Mouse (Mus musculus): ENCODE results near the gene Tmem115. TPM values are rescaled to one million over a fixed set of nuclear protein-coding genes. Genes with fewer than 3 reads are reported as not detected.
"Not testable (repeated sequence)": the region's sequence is repeated elsewhere in the genome, so short reads cannot be mapped to it uniquely, and the experiment has no call there.

Gene Tmem115
- total RNA-seq, 2 experiments from 2014 or later, result 22.7 to 26.8 TPM

DNA sequence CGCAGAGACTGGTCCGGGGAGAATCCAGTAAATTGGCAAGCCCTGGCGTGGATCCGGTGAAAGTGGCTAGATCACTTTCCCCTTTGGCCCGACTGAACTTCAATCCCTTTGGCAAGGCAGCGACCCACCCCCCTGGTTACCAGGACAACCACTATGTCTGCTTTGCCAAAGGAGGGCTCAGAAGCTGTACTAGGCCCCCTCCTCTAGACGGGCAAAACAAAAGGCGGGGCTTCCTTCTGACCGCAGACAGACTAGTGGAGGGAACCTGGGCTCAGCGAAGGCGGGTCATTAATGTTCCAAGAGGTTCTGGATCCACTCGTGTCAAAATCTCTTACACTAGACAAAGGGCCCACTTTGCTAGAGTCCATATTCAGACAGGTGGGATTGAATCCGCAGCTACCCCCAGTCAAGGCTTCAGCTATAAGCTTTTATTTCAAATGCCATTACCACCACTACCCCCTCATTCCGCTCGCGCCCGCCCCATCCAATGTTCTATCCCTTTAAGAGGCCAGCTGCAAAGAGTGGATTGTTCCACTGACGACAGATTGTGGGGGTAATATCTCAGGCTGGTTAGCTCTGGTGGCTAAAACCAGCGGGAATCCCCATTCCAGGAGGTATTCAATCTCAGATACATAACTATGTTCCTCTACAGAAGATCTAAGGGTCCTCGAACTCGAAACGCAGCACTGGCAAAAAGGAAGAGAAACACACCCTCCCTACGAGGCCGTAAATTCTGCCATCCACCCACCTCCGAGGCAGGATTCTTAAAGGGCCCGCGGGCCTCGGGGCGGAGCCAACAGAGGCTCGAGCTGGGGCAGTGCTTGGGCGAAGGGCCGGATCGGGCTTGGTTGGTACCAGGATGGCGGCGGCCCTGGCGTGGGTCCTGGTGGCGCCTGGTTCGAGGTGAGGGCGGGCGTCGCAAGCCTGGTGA lies 34.9 kb downstream of the Tmem115 start:
- DNase-seq, result peak; percentile 83 to 90
- intact Hi-C loops (cut with DNase I), result loop anchor here (1.0 to 5.0 kb wide), 2 partner anchors 12 to 64 kb away; partner anchors contain the start of gene Hyal3

DNA sequence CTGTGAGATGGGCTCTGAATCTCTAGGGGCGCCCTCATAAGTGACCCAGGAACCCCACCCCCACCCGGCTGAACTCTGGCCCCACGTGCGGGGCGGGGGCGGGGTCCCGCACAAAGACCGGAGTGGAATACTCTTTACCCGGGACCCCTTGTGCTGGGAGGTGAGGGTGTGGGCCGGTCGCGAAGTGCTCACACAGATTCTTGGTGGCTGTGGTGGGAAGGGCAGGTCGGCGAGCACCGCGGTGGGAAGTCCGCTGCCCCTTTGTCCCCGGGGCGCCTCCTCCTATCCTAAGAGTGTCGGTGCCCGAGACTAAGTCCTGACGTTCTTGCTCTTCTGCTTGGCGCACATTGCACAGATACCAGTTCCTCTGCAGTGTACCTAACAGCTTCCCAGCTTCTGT lies 35.5 kb downstream of the Tmem115 start:
- intact Hi-C loops (cut with DNase I), result loop anchor here (1.0 to 5.0 kb wide), 2 partner anchors 11 to 63 kb away; partner anchors contain the start of gene Hyal3

DNA sequence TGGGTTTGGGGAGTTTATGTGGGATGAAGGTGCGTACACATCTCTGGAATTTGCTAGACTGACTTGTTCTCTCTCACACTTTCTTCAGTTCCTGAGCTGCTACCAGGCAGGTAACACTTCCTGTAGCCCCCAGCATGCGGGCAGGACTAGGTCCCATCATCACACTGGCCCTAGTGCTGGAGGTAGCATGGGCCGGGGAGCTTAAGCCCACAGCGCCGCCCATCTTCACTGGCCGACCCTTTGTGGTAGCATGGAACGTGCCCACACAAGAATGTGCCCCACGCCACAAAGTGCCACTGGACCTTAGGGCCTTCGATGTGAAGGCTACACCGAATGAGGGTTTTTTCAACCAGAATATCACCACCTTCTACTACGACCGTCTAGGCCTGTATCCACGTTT lies 36.3 kb downstream of the Tmem115 start:
- DNase-seq, result no peak
- intact Hi-C loops (cut with DNase I), result no loop called here

More for the DNA sequence above, 35.5 kb downstream of the Tmem115 start:
- no peak for DNase-seq

DNA sequence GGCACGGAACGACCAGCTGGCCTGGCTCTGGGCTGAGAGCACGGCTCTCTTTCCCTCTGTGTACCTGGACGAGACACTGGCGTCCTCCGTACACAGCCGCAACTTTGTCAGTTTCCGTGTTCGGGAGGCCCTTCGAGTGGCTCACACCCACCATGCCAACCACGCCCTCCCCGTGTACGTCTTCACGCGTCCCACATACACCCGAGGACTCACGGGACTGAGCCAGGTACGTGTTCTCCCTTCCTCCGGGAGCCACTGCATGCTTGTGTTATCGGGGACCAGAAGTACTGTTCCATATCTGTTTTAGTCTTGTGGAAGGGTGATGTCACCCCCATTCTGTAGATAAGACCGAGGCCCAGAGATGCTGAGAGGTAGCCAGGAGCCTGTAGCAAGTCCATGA lies 37.1 kb downstream of the Tmem115 start:
- intact Hi-C loops (cut with DNase I), result no loop called here
- no peak for DNase-seq

DNA sequence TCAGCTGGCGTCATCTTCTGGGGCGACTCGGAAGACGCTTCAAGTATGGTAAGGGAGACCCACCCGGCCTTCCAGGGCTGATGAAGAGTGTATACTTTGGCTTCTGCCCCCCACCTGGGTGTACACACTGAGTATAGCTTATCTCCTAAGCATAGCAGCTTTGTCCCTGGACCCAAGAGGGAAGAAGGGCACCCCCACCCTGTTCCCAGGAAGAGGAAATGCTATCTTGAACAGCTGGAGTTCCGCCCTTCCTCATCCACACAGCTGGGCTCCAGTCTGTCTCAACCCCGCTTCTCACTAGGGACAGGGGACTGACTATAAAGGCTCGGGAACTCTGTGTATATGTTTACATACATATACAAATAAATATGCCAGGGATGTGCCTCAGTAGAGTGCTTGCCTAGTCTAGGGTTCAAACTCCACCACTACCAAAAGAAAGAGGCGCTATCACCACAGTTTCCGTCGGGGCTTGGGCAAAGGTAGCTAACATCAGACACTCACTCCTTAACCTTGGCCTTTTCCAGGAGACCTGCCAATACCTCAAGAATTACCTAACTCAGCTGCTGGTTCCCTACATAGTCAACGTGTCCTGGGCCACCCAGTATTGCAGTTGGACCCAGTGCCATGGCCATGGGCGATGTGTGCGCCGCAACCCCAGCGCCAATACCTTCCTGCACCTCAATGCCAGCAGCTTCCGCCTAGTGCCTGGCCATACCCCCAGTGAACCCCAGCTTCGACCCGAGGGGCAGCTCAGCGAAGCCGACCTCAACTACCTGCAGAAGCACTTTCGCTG lies 38.0 kb downstream of the Tmem115 start:
- intact Hi-C loops (cut with DNase I), result no loop called here
- DNase-seq, result peak in 1 of 2 experiments; percentile 49

DNA sequence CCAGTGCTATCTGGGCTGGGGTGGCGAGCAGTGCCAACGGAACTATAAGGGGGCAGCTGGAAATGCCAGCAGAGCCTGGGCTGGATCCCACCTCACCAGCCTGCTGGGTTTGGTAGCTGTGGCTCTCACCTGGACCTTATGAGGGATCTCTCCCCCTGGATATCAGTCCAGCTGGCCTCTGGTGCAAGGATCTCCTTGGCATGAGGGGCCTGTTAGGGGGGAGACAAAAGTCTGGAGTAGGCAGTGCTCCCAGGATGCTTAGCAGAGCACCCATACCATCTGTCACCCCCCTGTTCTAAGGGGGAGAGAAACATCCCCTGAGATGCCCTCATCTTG lies 38.5 kb downstream of the Tmem115 start:
- no peak for DNase-seq
- intact Hi-C loops (cut with DNase I), result no loop called here

DNA sequence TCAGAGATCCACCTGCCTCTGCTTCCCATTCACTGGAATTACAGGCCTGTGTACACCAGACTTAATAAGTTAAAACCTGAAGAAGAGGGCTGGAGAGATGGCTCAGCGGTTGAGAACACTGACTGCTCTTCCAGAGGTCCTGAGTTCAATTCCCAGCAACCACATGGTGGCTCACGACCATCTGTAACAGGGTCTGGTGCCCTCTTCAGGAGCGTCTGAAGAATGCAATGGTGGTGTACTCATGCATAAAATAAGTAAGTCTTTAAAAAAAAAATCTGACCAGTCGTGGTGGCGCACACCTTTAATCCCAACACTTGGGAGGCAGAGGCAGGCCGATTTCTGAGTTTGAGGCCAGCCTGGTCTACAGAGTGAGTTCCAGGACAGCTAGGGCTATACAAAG lies 40.0 kb downstream of the Tmem115 start:
- intact Hi-C loops (cut with DNase I); DNase-seq: not testable (repeated sequence)

DNA sequence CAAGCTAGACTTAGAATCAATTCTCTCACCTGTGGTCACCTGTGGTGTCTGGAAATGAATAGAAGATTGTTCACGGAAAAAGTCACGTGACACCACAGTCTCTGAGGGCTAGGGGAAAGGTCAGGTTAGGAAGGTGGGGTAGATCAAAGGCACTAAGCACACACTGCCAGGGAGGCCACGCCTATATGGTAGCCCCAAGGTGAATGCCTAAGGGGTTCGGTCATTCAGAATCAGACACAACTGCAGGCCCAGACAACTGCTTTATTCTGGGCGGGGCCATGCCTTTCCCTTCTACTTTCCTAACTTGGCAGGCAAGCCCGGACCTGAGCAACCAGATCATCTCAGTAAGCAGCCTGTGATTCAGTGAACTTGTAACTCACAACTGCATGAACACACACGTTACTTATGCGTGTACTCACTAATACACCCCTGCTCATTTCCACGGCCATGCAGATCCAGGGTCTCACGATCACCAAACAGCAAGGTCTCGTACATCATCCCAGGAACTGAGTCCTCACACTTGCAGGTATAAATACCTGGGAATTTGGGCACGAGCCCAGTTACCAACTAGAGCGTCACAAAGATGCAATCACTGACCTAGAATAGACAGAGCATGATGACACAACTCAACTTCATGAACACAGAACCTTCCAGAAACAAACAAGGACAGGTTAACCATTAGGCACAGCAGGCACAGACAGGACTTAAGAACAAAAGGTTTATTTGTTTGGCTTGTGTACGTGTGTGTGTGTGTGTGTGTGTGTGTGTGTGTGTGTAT lies 42.0 kb downstream of the Tmem115 start:
- intact Hi-C loops (cut with DNase I), result no loop called here
- DNase-seq, result no peak

DNA sequence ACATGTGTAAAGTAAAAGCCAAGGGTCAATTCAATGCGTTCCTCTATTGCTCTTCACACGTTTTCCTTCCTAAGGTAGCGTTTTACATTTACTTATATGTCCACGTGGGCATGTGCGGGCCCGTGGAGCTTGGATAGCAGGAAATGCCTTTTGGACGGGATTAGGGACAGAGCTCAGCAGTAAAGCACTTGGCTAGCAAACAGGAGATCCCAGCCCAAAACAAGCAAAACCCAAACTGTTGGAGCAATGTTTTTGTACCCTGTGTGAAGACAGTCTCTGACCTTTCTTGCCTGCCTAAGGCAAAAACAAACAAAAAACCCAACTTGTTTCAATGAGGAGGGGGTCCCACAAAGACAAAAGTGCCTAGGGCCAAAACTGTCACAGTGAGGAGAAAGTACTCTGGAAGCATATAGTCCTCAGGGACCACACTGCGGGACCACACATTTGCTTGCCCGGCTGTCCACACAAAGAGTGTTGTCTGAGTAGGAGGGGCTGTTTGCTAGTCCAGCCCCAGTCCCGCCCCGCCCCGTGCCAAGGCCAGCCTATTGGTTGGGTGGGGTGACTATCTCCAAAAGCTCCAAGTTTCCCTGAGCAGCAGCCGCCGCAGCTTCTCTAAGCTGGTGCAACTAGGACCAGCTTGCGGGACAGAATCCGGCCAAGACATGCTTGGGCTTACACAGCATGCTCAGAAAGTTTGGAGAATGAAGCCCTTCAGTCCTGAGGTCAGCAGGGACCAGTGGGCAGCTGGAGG lies 42.8 kb downstream of the Tmem115 start, which contains the start of gene Hyal1:
Hyal1 (plus strand) TSS at position 571 of the 751 bp plus-strand sequence.
- intact Hi-C loops (cut with DNase I), result no loop called here
- peak; percentile 76 to 79 for DNase-seq

DNA sequence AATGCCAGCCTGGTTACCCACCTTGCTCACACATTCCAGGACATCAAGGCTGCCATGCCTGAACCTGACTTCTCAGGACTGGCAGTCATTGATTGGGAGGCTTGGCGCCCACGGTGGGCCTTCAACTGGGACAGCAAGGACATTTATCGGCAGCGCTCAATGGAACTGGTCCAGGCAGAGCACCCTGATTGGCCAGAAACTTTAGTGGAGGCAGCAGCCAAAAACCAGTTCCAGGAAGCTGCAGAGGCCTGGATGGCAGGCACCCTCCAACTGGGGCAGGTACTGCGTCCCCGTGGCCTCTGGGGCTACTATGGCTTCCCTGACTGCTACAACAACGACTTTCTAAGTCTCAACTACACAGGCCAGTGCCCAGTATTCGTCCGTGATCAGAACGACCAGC lies 44.1 kb downstream of the Tmem115 start:
- intact Hi-C loops (cut with DNase I), result no loop called here
- DNase-seq, result no peak

DNA sequence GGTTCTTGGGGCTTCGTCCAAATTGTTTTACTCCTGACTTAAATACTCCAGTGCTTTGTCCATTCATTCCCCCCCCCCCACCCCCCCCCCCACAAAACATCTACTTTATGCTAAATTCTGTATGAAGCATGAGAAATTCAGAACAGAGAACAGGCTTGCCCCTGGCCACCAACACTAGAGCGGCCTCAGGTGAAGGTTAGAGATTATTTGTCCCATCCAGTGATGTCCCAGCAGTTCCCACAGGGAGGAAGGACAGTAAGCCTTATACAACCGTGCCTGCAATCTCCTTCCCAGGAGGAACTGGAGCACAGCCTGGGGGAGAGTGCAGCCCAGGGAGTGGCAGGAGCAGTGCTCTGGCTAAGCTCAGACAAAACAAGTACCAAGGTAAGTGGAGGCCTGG lies 44.8 kb downstream of the Tmem115 start, which contains the start of gene Naa80:
Naa80 (plus strand) TSS at position 301 of the 400 bp plus-strand sequence.
- intact Hi-C loops (cut with DNase I), result no loop called here
- DNase-seq, result no peak

DNA sequence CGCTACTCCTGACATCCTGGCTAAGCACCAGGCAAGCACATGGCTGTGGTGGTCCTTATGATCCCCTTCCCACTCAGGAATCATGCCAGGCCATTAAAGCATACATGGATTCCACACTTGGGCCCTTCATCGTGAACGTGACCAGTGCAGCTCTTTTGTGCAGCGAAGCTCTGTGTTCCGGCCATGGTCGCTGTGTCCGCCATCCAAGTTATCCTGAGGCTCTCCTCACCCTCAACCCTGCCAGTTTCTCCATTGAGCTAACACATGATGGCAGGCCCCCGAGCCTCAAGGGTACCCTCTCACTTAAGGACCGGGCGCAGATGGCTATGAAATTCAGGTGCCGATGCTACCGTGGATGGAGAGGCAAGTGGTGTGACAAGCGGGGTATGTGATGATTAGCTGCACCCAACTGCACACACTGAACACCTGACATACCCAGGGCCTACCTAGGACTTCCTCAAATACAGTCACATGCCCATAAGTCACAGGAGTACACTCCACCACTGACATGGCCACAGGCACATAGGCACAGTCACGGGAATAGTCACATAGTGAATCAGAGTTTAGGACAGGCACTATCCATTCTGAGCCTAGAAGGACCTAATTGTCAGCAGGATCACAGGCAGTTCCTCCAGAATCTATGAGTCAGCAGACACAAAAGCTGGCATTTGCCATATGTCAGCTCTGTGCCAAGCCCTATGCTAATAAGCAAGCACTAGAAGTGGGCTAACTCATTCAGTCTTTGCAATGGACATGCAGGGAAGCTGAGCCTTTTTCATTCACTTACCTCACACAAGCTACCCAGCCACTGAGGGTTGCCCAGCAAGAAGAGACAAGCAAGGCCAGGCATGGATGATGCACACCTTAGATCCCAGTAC lies 45.5 kb downstream of the Tmem115 start:
- no peak for DNase-seq
- intact Hi-C loops (cut with DNase I), result no loop called here

DNA sequence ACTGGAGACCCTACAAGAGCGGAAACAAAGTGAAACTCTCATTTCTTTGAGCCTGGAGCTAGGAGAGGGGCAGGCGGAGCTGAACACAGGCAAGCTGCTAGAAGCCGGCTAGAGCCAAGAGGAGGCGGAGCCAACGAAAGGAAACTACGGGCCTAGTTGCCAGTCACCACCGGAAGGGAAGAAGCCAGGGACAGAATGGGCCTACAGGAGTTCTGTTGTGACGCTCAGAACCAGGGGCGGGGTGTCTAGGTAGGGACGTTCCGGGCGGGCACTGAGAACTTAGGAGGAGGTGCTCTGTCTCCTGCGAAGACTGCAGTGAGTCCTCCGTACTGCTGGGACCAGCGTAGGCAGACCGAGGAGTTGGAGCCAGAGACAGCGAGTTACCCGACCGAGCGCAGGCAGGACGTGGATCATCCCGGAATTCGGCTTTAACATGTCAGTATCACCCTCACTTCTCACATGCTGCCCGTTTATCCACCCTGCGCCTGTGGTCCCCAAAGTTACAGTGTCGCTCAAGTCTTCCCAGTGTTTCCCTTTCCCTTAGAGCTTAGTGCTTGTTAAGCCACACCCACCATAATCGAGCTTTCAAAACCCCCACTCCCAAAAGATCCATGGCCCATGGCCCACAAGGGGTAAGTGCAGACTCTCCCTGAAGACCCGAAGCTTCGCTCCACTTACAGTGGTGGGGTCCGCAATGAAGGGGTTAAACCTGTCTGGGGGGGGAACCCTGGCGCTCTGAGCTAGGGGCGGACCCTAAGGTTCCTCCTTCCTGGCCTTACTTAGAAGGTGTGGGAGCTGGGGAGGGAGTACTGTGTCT lies 47.0 kb downstream of the Tmem115 start, which contains the start of gene Hyal3:
Hyal3 (plus strand) TSS at position 318 of the 817 bp plus-strand sequence.
- peak; percentile 87 for DNase-seq

DNA sequence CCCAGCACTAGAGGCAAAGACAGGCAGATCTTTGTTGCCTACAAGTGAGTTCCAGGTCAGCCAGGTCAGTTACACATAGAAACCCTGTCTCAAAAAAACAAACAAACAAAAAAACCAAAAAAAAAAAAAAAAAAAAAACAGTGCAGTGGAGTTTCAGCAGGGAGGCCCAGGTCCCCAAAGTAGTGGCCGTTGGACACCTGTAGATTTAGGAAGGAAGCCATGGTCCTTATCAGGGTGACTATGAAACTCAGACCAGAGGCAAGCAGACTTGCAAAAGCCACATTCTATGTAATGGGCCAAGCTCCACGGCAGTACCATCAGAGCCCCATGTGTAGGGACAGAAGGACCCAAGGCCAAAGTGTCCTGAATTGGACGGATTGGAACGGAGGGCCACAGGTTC lies 47.8 kb downstream of the Tmem115 start:
- no peak for DNase-seq
- intact Hi-C loops (cut with DNase I), result no loop called here

More for the DNA sequence above, 47.0 kb downstream of the Tmem115 start, which contains the start of gene Hyal3:
- intact Hi-C loops (cut with DNase I), result loop anchor here (1.0 kb wide), 1 partner anchor 11 kb away; no protein-coding TSS in a partner anchor

DNA sequence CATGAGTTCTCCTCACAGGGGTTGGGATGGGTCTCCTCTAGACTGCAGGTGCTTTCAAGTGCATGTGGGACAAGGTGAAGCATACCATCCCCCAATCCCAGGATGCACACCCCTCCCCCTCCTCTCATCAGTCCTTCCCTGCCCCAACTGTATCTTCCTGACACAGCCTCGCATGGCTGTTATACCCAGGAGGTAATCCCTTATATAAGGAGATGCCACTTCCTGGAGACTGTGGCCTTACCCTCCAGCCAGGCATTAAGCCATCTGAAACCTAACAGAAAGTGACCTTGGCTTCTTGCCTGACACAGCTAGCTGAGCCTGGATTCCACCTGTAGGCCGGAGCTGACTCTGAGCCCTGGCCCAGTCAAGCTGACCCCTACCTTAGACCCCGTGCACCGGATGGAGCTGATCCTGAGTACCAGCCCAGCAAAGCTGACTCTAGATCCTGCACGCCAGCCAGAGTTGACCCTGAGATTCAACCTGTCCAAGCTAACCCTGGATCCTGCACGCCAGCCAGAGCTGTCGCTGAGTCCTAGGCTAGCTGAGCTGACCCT lies 48.8 kb downstream of the Tmem115 start:
- intact Hi-C loops (cut with DNase I), result no loop called here
- DNase-seq, result no peak

DNA sequence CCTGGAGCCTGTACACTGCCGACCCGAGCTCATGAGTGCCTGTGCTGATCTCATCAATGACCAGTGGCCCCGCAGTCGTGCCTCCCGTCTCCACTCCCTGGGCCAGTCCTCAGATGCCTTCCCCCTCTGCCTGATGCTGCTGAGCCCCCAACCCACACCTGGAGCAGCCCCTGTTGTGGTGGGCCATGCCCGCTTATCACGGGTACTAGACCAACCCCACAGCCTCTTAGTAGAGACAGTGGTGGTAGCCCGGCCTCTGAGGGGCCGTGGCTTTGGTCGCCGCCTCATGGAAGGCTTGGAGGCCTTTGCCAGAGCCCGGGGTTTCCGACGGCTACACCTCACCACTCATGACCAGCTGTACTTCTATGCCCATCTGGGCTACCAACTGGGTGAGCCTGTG lies 49.4 kb downstream of the Tmem115 start:
- no peak for DNase-seq
- intact Hi-C loops (cut with DNase I), result no loop called here

DNA sequence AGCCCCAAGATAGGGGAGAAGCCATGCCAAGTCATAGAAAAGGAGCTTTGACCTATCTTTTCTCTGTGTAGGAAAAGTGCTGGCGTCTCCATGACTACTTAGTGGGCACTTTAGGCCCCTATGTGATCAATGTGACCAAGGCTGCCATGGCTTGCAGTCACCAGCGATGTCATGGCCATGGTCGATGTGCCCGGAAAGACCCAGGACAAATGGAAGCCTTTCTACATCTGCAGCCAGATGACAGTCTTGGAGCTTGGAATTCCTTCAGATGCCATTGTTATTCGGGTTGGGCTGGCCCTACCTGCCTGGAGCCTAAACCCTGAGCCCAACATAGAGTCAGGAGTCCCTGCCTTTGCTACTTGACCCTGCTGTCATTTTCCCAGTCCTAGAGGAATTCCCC lies 52.8 kb downstream of the Tmem115 start:
- intact Hi-C loops (cut with DNase I), result no loop called here
- no peak for DNase-seq

Data from heart, postnatal 36 days (tissue).